Mouse (Mus musculus) thymus, adult 2 months (tissue): ENCODE data around the gene Camk2b.

ENCODE experiments used
- CTCF ChIP-seq: fragments of 200-500 bp; IDR thresholded peaks from 2 replicates; pipeline ENCODE4 v1.5.1; 2012; ENCODE audit warnings: mild to moderate bottlenecking, control low read depth, low read length, moderate library complexity, borderline replicate concordance; ENCODE audit not compliant: control insufficient read depth, poor library complexity, insufficient read depth; ENCODE audit errors: extremely low read depth
- POLR2A ChIP-seq: fragments of 200-500 bp; IDR thresholded peaks from 2 replicates; pipeline ENCODE4 v1.6.1; 2012; ENCODE audit warnings: mild to moderate bottlenecking, low read length, control low read depth, moderate library complexity; ENCODE audit not compliant: control insufficient read depth, poor library complexity, insufficient read depth; ENCODE audit errors: extremely low read depth

DNA sequence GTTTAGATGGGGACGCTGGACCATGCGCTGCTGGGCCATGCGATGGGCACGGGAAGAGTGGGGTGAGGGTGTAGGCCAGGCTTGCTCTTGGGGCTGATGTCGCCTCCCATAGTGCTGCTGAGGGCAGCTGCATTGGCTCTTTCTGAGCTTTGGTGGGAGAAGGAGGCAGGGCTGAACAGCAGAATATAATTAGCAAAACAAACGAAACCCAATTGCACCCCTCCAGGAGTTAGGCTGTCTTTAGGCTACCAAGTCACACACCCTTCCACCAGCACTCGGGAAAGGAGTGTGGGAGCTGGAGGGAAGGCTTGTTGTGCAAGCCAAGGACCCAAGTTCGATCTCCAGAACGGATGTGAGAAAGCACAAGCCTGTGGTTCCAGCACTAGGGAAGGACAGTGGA is 998 bp upstream of the Camk2b start:
- TF ChIP-seq POLR2A, result no peak
- TF ChIP-seq CTCF, result no peak
